Mouse (Mus musculus) mouse embryonic stem cell (cell line): ENCODE measurements around the gene Ly6f.

ENCODE experiments used
- in situ Hi-C, 2 experiments: fragments of 300-500 bp; cut with MboI; formaldehyde crosslinking; loops; 1 replicate in 1 of 2; 3 replicates in 1 of 2; pipeline ENCODE4 v1.14.3; 2019 to 2020; ENCODE audit warnings: low sequenced_read_pairs in 2 of 2, low pct_unique_long_range_greater_than_20kb in 1 of 2, mixed read lengths in 1 of 2; ENCODE audit not compliant: unreplicated experiment in 1 of 2

Ly6f gene

DNA sequence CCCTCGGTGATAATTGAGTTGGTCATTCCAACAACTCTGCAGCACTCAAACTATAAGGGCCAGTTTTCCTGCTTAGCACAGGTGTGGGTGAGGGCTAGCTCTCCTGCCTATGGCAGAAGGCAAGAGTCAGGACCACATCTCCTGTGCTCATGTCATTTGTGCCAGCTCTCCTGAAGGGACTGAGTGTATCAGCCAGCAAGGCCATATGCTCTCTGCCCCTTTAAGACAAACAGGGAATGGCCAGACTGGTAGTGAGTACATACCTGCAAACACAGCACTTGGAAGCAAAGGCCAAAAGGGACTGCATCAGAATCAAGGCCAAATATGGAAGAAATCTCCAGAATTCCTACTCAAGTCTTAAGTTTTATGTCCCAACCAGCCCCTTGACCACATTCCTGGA is 41.7 kb downstream of the Ly6f start:
- in situ Hi-C loops = no loop called here

DNA sequence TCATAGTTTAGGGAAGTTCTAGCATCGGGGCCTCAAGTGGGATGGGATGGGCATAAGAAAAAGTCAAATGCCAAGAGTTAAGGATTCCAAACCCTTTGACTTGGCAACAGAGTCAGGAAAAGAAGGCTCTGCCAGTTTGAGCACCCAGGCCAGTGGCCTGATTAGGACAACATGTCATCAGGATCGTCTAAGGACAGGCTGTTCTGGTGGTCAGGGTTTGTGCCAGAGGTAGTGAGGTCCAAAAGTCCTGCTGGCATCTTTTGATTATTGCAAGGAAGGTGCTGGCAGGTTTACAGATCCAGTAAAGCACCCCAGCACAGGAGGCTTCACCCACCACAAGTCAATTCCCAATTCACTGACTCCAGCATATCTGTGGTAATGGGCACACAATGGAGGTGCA is 46.2 kb downstream of the Ly6f start:
- in situ Hi-C loops = no loop called here

- in situ Hi-C loops = no loop called here
These were observed 49.0 kb downstream of the Ly6f start for GRCm38 (mm10) chr15:75317255-75317654.

- in situ Hi-C loops = no loop called here
These were observed 50.4 kb downstream of the Ly6f start for GRCm38 (mm10) chr15:75318584-75318983.

DNA sequence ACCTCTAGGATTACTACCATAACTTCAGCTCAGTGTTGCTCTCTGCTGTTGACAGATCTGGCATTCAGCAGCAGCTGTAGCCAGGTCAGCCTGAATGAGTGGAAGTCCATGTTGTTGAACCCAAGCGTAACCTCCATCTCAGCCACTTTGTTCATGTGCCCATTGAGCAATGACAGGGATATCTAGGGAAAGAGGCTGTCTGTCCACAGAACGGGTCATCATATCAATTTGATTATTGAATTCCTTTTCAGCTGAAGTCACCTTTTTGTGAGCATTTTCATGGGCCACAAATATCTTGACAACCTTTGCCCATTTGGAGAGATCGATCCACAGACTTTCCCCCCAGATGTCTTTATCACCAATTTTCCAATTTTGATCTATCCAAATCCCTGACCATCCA is 51.9 kb downstream of the Ly6f start:
- in situ Hi-C loops = no loop called here
